Mouse (Mus musculus): ENCODE measurements around the gene Elmo1. TPM values are rescaled to one million over a fixed set of nuclear protein-coding genes. Genes with fewer than 3 reads are reported as not detected.

Elmo1 gene
- polyA plus RNA-seq, 1 experiment from 2014 or later = 14.9 TPM

DNA sequence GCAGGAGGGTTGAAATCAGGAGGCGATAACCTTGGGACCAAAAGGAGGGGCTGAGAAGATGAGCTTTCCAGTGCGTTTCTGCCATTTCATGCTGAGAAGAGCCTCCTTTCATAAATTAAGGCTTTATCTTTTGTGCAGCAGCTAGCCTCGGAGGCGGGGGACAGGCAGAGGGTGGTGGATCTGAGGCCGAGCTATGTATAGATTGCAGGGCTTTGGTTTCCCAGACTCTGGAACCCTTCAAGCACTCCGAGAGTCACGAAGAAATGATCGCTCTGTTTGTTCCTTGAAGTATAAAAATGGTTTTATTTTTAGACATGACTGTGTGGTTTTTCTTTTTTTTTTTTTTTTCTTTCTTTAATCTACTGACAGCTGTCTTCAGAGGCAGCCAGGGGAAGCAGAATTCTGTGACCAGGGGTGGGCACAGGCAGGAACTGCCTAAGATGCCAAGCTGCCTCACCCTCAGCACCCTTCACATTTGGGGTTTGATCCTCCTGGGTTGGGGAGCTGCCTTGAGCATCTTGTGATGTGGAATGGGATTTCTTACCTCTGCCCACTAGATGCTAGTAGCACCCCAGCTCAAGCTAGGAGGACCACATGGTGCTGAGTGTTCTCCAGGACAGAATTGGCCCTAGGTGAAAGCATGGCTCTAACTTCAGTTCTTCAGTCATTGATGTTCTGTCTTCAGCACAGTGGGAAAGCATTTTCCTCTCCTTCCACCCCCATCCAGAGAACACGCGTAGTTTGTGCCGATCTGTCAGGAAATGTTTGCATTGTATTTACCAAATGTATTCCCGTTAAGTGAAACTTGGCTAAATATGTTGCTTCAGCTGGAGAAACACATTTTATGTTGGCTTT lies 448.0 kb downstream of the Elmo1 start:
- WGBS = 63% methylated on average over 12 of the region's 12 CpGs
- Histone ChIP-seq H3K9ac (no peak overlapping the region), H3K27me3 (replicated peaks) (no peaks in the 10 kb centered on the region), H3K4me2 (replicated peaks) (no peak overlapping the region), H3K9me3 (no peaks in the 10 kb centered on the region), H3K27ac (no peak overlapping the region), H3K4me3 (replicated peaks) (no peak overlapping the region), H3K4me1 (replicated peaks) (no peaks in the 10 kb centered on the region), H3K36me3 (no peaks in the 10 kb centered on the region)
- no peak for ATAC-seq

DNA sequence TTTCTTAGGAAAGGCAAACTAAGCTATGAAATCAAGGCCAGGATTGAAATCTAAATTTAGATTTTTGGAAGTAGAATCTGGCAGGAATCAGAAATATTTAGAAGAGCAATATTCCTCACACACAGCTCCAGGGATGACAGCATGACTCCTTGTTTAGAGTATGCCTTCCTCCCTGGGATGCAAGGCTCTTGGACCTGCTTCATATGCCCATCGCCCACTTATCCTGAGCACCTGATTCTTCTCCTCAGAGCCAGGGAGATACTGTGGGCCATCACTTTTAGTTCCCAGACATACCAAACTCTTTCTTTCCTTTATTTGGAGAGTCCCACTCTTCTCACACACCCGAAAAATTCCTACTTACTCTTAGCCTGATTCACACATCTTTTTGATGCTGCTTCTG lies 449.2 kb downstream of the Elmo1 start:
- WGBS = 87% methylated on average over 2 of the region's 2 CpGs
- Histone ChIP-seq H3K4me3 (replicated peaks) (no peak overlapping the region), H3K27me3 (replicated peaks) (no peaks in the 10 kb centered on the region), H3K36me3 (no peaks in the 10 kb centered on the region), H3K9ac (no peak overlapping the region), H3K27ac (no peak overlapping the region), H3K9me3 (no peaks in the 10 kb centered on the region), H3K4me1 (replicated peaks) (no peaks in the 10 kb centered on the region), H3K4me2 (replicated peaks) (no peak overlapping the region)
- no peak for ATAC-seq

DNA sequence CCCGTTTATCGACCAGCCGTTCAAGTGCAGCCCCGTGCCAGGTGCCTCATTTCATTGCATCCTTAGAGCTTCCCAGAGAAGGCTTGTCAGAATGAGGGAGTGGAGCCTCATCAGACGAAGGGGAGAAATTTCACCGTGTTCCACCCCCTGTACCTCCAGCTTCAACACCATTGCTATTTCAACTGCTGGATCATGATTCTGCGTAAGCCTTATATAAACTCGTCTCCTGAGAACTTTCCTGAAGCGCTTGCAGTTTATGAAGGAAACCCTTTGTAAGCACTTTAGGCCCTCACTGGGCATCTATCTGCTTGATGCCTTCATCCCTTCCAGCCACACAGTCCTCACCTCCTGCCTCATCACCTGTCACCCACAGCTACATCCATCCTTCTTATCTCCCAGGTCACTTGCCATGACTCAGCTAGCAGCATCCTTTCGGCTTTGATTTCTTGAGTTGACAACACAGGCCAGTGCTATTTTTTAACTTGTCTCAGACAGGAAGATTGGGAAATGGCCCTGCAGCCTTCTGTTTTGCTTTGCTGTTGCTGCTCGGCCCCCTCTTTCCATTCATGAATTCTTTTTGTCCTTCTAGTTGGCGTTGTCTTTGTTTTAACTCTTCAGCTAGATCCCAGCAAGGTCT lies 456.3 kb downstream of the Elmo1 start:
- no peaks in the 10 kb centered on the region for H3K36me3 ChIP-seq
- no peak for ATAC-seq
- WGBS = 83% methylated on average over 12 of the region's 12 CpGs

GRCm38 (mm10) chr13:20549983-20550382 lies 459.6 kb downstream of the Elmo1 start:
- H3K4me2 ChIP-seq (replicated peaks) = no peak overlapping the region
- no peaks in the 10 kb centered on the region for H3K9me3 ChIP-seq
- H3K9ac ChIP-seq = no peak overlapping the region
- WGBS = 55% methylated on average over 4 of the region's 4 CpGs
- no peaks in the 10 kb centered on the region for H3K36me3 ChIP-seq
- H3K27me3 ChIP-seq (replicated peaks) = no peaks in the 10 kb centered on the region
- H3K4me3 ChIP-seq (replicated peaks) = no peak overlapping the region
- no peaks in the 10 kb centered on the region for H3K4me1 ChIP-seq (replicated peaks)
- no peak overlapping the region for H3K27ac ChIP-seq
- ATAC-seq = no peak

More for the DNA sequence above, 456.3 kb downstream of the Elmo1 start:
- Histone ChIP-seq H3K9me3 (no peaks in the 10 kb centered on the region), H3K27me3 (replicated peaks) (no peaks in the 10 kb centered on the region), H3K27ac (no peak overlapping the region), H3K4me1 (replicated peaks) (no peaks in the 10 kb centered on the region), H3K9ac (no peak overlapping the region), H3K4me3 (replicated peaks) (no peak overlapping the region), H3K4me2 (replicated peaks) (no peak overlapping the region)

DNA sequence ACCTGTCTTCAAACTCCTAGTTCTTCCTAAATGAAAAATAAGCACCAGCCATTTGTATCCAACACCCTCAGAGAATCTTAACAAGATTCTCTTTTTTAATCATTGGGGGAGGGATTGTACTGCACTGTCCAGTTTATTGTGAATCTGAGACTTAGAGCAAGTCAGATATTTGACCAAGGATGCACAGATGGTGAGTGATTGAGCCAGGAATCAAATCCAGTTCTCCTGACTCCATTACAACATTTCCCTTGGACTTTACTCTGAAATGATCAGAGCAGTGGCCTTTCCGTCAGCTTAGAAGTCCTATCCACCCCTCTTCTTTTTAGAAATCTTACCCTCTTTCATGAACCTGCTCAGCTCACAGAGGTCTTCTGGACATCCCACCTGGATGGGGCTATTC lies 461.2 kb downstream of the Elmo1 start:
- Histone ChIP-seq H3K36me3 (no peaks in the 10 kb centered on the region), H3K9ac (no peak overlapping the region), H3K9me3 (no peaks in the 10 kb centered on the region), H3K27ac (no peak overlapping the region), H3K4me1 (replicated peaks) (no peaks in the 10 kb centered on the region), H3K4me3 (replicated peaks) (no peak overlapping the region), H3K27me3 (replicated peaks) (no peaks in the 10 kb centered on the region), H3K4me2 (replicated peaks) (no peak overlapping the region)
- WGBS = 88% methylated on average over 1 of the region's 1 CpGs
- no peak for ATAC-seq

DNA sequence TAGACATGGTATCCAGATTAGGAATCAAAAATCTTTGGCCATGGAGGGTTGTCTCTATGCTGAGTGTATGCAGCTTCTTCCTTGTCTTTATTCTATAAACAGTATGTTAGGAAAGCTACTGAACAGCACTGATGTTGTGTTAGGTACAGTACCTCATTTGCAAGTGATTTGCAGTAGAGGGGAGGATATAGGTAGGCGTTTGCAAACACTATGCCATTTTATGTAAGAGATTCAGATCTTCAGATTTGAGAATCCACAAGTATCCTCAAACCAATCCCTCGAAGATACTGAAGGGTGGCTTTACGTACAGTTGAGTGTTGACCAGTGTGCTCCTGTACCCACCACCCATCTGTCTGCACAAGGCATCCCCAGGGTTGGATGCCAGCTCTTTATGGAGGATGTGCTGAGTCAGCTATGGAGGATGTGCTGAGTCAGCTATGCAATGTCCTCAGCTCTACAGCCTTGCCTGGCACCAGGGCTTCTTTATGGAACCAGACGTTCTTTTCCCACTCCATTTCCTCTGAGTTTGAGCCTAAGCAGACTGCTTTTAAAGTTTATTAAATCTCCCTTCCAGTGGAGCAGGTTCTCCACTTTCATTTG lies 465.6 kb downstream of the Elmo1 start:
- 81% methylated on average over 4 of the region's 4 CpGs for WGBS
- no peak overlapping the region for H3K4me3 ChIP-seq (replicated peaks)
- no peak overlapping the region for H3K9ac ChIP-seq

DNA sequence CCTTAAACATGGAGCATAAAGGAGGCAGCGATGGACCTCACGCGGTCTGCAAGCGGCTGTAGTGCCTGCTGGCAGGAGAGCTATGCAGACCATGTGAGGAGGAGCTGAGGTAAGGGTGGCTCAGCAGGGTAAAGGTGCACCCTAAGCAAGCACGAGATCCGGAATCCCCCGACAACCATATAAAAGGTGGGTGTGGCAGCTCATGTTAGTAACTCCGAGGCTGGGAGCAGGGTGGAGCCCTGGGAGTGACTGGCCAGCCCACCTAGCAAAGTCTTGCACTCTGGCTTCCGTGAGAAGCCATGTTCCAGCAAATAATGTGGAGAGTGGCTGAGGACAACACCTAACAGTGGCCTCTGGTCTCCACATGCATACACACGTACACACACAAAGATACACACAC lies 466.3 kb downstream of the Elmo1 start:
- Histone ChIP-seq H3K27me3 (replicated peaks) (no peaks in the 10 kb centered on the region), H3K27ac (no peak overlapping the region), H3K4me2 (replicated peaks) (no peak overlapping the region), H3K4me3 (replicated peaks) (no peak overlapping the region), H3K36me3 (no peaks in the 10 kb centered on the region), H3K9ac (no peak overlapping the region), H3K9me3 (no peaks in the 10 kb centered on the region), H3K4me1 (replicated peaks) (no peaks in the 10 kb centered on the region)
- 75% methylated on average over 10 of the region's 10 CpGs for WGBS
- ATAC-seq = peak; percentile 71

More for the DNA sequence above, 465.6 kb downstream of the Elmo1 start:
- no peaks in the 10 kb centered on the region for H3K4me1 ChIP-seq (replicated peaks)
- ATAC-seq = no peak
- no peaks in the 10 kb centered on the region for H3K9me3 ChIP-seq
- no peaks in the 10 kb centered on the region for H3K36me3 ChIP-seq
- no peaks in the 10 kb centered on the region for H3K27me3 ChIP-seq (replicated peaks)
- H3K4me2 ChIP-seq (replicated peaks) = no peak overlapping the region
- H3K27ac ChIP-seq = no peak overlapping the region

DNA sequence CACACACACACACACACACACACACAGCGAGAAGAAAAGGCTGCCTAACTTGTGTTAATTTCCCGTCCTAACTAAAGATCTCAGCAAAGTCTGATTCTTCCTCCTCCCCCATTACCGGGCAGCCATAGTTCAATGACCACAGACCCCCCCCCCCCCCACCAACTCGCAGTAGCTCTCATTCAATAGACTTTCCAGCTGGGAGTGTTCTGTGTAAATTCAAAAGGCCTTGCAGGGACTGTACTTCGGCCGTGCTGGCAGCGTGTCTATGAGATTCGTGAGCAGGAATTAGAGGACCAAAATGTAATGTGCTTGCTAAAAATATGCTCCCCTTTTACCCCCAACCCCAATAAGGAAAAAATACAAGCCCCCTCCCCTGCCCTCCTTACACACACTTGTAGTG lies 466.8 kb downstream of the Elmo1 start:
- no peaks in the 10 kb centered on the region for H3K4me1 ChIP-seq (replicated peaks)
- ATAC-seq = no peak
- H3K9ac ChIP-seq = no peak overlapping the region
- no peak overlapping the region for H3K4me2 ChIP-seq (replicated peaks)
- no peaks in the 10 kb centered on the region for H3K27me3 ChIP-seq (replicated peaks)
- no peak overlapping the region for H3K4me3 ChIP-seq (replicated peaks)
- 74% methylated on average over 8 of the region's 8 CpGs for WGBS
- H3K27ac ChIP-seq = no peak overlapping the region
- no peaks in the 10 kb centered on the region for H3K36me3 ChIP-seq
- no peaks in the 10 kb centered on the region for H3K9me3 ChIP-seq

DNA sequence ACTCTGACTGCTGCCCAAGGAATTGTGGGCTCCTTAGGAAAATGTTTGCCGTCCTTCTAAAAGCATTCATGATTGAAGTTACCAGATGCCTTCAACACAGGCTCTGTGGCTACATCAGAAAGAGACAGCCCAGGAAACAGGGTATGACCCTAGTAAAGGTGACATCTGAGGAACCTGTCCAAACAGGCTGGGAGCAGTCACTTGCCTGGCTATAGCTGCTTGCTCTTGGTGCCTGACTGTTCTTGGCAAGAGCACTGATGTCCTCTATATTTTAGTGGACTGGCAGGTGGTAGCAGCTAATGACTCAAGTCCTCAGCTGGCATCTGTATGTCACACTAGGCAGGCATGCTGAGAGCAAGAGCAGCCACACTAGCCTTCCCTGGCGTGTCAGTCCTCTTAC lies 468.0 kb downstream of the Elmo1 start:
- H3K27ac ChIP-seq = no peak overlapping the region
- H3K9ac ChIP-seq = no peak overlapping the region
- WGBS = 88% methylated on average over 2 of the region's 2 CpGs
- no peak for ATAC-seq
- H3K36me3 ChIP-seq = no peaks in the 10 kb centered on the region
- H3K27me3 ChIP-seq (replicated peaks) = no peaks in the 10 kb centered on the region
- H3K4me2 ChIP-seq (replicated peaks) = no peak overlapping the region
- no peaks in the 10 kb centered on the region for H3K4me1 ChIP-seq (replicated peaks)
- H3K9me3 ChIP-seq = no peaks in the 10 kb centered on the region
- no peak overlapping the region for H3K4me3 ChIP-seq (replicated peaks)

GRCm38 (mm10) chr13:20564414-20564813 lies 474.0 kb downstream of the Elmo1 start:
- WGBS = 84% methylated on average over 9 of the region's 9 CpGs
- Histone ChIP-seq H3K4me1 (replicated peaks) (no peaks in the 10 kb centered on the region), H3K9me3 (no peaks in the 10 kb centered on the region), H3K27me3 (replicated peaks) (no peaks in the 10 kb centered on the region), H3K36me3 (no peaks in the 10 kb centered on the region), H3K4me2 (replicated peaks) (no peak overlapping the region), H3K9ac (no peak overlapping the region), H3K27ac (no peak overlapping the region), H3K4me3 (replicated peaks) (no peak overlapping the region)
- no peak for ATAC-seq

GRCm38 (mm10) chr13:20575186-20575585 lies 484.8 kb downstream of the Elmo1 start:
- H3K4me2 ChIP-seq (replicated peaks) = no peak overlapping the region
- 91% methylated on average over 2 of the region's 2 CpGs for WGBS
- ATAC-seq = no peak

DNA sequence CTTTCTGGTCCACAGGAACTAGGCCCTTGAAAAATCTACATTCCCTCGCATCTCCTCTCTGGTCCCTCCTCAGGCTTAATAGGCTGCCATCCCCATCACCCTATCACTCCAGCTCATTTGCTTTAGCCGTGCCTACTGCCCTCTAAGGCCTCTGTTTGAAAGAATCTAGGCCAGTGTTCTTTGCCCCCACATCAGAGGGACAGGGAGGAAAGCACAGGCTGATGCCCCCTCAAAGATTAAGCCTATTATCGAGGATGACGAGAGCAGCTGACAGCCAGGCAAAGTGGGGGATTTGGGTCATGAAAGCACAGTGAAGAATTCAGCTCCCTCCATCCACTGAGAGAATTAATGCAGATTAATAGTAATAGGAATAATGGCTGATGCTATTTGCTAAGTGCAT lies 495.5 kb downstream of the Elmo1 start:
- no peak overlapping the region for H3K4me2 ChIP-seq (replicated peaks)
- no peaks in the 10 kb centered on the region for H3K4me1 ChIP-seq (replicated peaks)
- H3K9me3 ChIP-seq = no peaks in the 10 kb centered on the region
- H3K9ac ChIP-seq = no peak overlapping the region
- H3K27me3 ChIP-seq (replicated peaks) = no peaks in the 10 kb centered on the region
- 83% methylated on average over 4 of the region's 4 CpGs for WGBS
- ATAC-seq = no peak
- no peaks in the 10 kb centered on the region for H3K36me3 ChIP-seq
- H3K4me3 ChIP-seq (replicated peaks) = no peak overlapping the region
- H3K27ac ChIP-seq = no peak overlapping the region

More at GRCm38 (mm10) chr13:20575186-20575585, 484.8 kb downstream of the Elmo1 start:
- Histone ChIP-seq H3K4me3 (replicated peaks) (no peak overlapping the region), H3K9ac (no peak overlapping the region), H3K27me3 (replicated peaks) (no peaks in the 10 kb centered on the region), H3K27ac (no peak overlapping the region), H3K9me3 (no peaks in the 10 kb centered on the region; the same call in 1 of the 2 replicates), H3K36me3 (no peaks in the 10 kb centered on the region), H3K4me1 (replicated peaks) (no peaks in the 10 kb centered on the region)

Data from intestine, embryonic 15.5 days (tissue).